Mouse (Mus musculus) ES-E14 (cell line): ENCODE measurements around the gene Krba1. TPM values are rescaled to one million over a fixed set of nuclear protein-coding genes. Genes with fewer than 3 reads are reported as not detected.

Experiments
- DNase-seq: peaks from one replicate; pipeline ENCODE4 v3.0.0-alpha.2; 2013; ENCODE audit warnings: low read depth, low spot score
- H3K27ac ChIP-seq: 2 replicates; pipeline ENCODE4 v1.5.1; 2012; ENCODE audit warnings: low read depth, mild to moderate bottlenecking, low read length, moderate library complexity, mixed read lengths; ENCODE audit not compliant: poor library complexity, insufficient read depth, severe bottlenecking
- H3K36me3 ChIP-seq: 2 replicates; pipeline ENCODE4 v1.6.1; 2012; ENCODE audit warnings: mild to moderate bottlenecking, low read length, moderate library complexity, mixed read lengths; ENCODE audit not compliant: control insufficient read depth, poor library complexity, insufficient read depth, severe bottlenecking
- H3K4me1 ChIP-seq, 2 experiments: fragments of 150-350 bp in 1 of 2; sonication (generic) in 1 of 2; 2 replicates each; pipeline ENCODE4 v1.6.1; 2012; ENCODE audit warnings: low read length in 2 of 2, mild to moderate bottlenecking in 1 of 2, mixed read lengths in 1 of 2; ENCODE audit not compliant: control insufficient read depth in 2 of 2, insufficient read depth in 2 of 2, poor library complexity in 1 of 2
- H3K4me3 ChIP-seq, 2 experiments: fragments of 150-350 bp in 1 of 2; sonication (generic) in 1 of 2; 2 replicates each; pipeline ENCODE4 v1.5.1; 2012; ENCODE audit warnings: low read length in 2 of 2, low read depth in 1 of 2, mild to moderate bottlenecking in 1 of 2, mixed read lengths in 1 of 2; ENCODE audit not compliant: insufficient read depth in 1 of 2, poor library complexity in 1 of 2, severe bottlenecking in 1 of 2
- H3K9ac ChIP-seq: 2 replicates; pipeline ENCODE4 v1.6.1; 2012; ENCODE audit warnings: low read depth, mild to moderate bottlenecking, low read length, mixed read lengths; ENCODE audit not compliant: poor library complexity, insufficient read depth, severe bottlenecking
- H3K9me3 ChIP-seq: fragments of 150-350 bp; sonication (generic); 2 replicates; pipeline ENCODE4 v1.6.1; 2012; ENCODE audit warnings: low read depth, mild to moderate bottlenecking, low read length; ENCODE audit not compliant: control insufficient read depth, insufficient read depth
- CHD2 ChIP-seq: IDR thresholded peaks from 2 replicates; pipeline ENCODE4 v1.6.1; 2014; ENCODE audit warnings: mild to moderate bottlenecking, low read depth, low read length, inconsistent platforms
- HCFC1 ChIP-seq: IDR thresholded peaks from 2 replicates; pipeline ENCODE4 v1.6.1; 2012; ENCODE audit warnings: low read length, inconsistent platforms, borderline replicate concordance; ENCODE audit not compliant: insufficient read depth
- MAFK ChIP-seq: IDR thresholded peaks from 2 replicates; pipeline ENCODE4 v1.6.1; 2014; ENCODE audit warnings: mild to moderate bottlenecking, low read depth, low read length, inconsistent platforms; ENCODE audit not compliant: insufficient read depth
- ZC3H11A ChIP-seq: IDR thresholded peaks from 2 replicates; pipeline ENCODE4 v1.6.1; 2012; ENCODE audit warnings: low read depth, mild to moderate bottlenecking, inconsistent platforms, low read length, borderline replicate concordance
- ZNF384 ChIP-seq: IDR thresholded peaks from 2 replicates; pipeline ENCODE4 v1.6.1; 2012; ENCODE audit warnings: low read depth, low read length, inconsistent platforms
- in situ Hi-C, 2 experiments: fragments of 600-800 bp; cut with MboI; formaldehyde crosslinking; loops; one replicate each; pipeline ENCODE4 v1.15.1; 2025; ENCODE audit warnings: low sequenced_read_pairs in 2 of 2, inconsistent platforms in 1 of 2; ENCODE audit not compliant: unreplicated experiment in 2 of 2
- total RNA-seq: library from RNA; depleted of rRNA; stranded (reverse); fragments of 300-350 nt; gene quantifications from 2 replicates; pipeline ENCODE4 v1.2.3, GENCODE M21; 2012

Krba1 gene
- total RNA-seq, 1 experiment, result 22.8 TPM

DNA sequence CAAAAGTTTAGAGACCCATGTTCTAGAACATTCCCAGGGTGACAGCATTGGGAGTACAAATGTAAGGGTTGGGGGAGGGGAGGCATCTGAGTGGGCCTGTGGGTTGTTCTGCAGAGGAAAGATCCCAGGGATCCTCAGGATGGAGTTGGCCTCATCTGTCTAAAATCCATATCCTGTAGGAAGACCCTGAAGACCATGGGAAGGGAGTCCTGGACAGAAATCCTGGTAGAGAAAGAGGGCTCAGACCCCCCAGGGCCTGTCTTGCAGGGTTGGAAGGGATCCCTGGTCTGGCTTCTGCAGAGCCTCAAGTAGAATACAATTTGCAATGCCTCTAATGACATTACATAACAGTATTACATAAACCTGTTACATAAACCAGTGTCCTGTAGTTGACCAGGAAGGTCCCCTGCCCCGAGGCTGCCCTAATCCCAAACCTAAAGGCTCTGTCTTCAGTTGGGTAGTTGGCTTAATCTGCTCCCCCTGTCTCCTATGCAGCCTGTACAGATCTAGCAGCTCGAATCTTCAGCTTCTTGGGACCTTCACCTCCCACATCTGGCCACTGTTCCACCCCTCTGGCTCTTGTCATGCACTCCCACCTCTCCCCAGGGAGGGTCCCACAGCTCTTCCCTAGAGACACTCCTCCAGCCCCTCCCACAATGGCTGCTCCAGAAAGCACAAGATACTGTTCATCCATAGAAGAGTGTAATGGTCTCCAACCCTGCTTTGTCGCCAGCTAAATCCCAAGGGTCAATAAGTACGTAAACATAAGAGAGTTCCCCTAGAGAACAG, 33.6 kb downstream of the Krba1 start:
- TF ChIP-seq CHD2 (no peak), ZC3H11A (no peak), MAFK (no peak), HCFC1 (no peak), ZNF384 (no peak)
- no peak for DNase-seq

DNA sequence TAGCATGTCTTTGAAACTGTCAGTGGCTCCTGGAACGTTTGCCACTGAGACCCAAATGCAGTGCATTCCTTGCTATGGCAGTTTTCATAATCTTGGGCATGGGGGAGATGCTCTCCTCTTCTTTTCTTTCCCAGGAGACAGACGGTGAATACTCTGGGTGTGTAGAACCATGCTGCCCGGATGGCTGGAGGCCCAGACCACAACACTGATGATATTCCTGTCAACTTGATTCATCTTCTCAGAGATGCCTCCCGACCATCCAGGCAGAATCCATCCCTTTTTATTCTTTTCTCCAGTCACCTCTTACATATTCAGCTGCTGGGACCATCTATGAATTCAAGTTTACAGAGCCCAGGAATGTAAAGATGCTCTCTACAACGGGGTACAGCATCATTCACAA, 35.4 kb downstream of the Krba1 start:
- no peak overlapping the region for H3K27ac ChIP-seq
- no peaks in the 10 kb centered on the region for H3K9me3 ChIP-seq
- no peaks in the 10 kb centered on the region; a peak in 1 of 4 replicates for H3K4me1 ChIP-seq
- H3K4me3 ChIP-seq, result no peak overlapping the region
- in situ Hi-C loops, result no loop called here
- no peak for TF ChIP-seq MAFK
- no peak for TF ChIP-seq HCFC1
- no peak for TF ChIP-seq ZNF384
- TF ChIP-seq CHD2, result no peak
- TF ChIP-seq ZC3H11A, result no peak
- H3K9ac ChIP-seq, result no peak overlapping the region
- no peak for DNase-seq
- no peaks in the 10 kb centered on the region for H3K36me3 ChIP-seq

More for the DNA sequence above, 33.6 kb downstream of the Krba1 start:
- in situ Hi-C loops, result no loop called here
- H3K27ac ChIP-seq, result no peak overlapping the region
- H3K9me3 ChIP-seq, result no peaks in the 10 kb centered on the region
- no peaks in the 10 kb centered on the region for H3K36me3 ChIP-seq
- H3K4me1 ChIP-seq, result no peaks in the 10 kb centered on the region
- no peak overlapping the region for H3K9ac ChIP-seq
- H3K4me3 ChIP-seq, result no peak overlapping the region

DNA sequence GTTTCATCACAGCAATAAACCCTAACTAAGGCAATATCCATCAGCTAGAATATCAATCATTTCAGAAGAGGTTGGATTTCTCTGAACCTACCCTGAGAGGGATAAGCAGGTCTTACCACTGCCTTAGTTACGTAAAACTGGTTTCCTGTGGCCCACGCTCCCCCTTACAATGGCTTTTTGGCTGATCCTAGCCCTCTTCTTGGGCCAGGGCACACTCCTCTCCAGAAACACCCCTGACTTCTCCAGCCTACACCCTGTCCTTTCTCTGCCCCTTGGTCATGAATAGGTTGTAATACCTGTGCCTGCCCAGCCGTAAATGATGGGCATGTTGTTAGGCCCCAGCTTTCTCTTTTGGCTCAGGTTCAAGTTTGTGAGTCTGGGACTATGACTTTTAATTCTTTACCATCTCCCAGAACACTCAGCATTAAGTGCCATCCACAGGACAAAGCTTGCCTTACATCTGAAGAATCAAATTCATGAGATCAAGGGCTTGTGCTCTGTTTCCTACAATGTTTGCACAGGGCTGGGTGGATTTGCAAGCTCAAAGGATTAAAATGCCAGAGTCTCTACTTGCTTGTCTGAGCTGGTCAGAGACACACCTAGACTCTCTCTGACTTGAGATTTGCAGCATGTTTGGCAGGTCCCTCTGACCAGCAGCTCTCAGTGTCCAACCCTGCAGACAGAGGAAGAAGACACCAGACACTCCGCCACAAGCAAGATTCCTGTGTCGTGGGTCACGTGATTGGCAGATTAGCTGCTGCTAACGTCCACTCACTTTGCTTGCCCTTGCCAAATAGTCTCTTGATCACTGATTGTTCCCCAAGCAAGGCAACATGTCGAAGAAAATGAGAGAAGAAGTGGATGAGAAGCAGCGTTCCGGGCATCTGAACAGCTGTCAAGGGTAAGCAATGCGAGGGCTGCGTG, 37.8 kb downstream of the Krba1 start:
- H3K4me1 ChIP-seq, result peaks cover 0 to 2% of the 10 kb centered on the region in 2 experiments; a peak in 1 of 4 replicates
- in situ Hi-C loops, result no loop called here
- H3K9me3 ChIP-seq, result no peaks in the 10 kb centered on the region
- TF ChIP-seq MAFK (no peak), CHD2 (no peak), ZC3H11A (no peak), HCFC1 (no peak), ZNF384 (no peak)
- no peak overlapping the region for H3K9ac ChIP-seq
- DNase-seq, result no peak
- H3K4me3 ChIP-seq, result no peak overlapping the region
- H3K27ac ChIP-seq, result no peak overlapping the region
- no peaks in the 10 kb centered on the region for H3K36me3 ChIP-seq

DNA sequence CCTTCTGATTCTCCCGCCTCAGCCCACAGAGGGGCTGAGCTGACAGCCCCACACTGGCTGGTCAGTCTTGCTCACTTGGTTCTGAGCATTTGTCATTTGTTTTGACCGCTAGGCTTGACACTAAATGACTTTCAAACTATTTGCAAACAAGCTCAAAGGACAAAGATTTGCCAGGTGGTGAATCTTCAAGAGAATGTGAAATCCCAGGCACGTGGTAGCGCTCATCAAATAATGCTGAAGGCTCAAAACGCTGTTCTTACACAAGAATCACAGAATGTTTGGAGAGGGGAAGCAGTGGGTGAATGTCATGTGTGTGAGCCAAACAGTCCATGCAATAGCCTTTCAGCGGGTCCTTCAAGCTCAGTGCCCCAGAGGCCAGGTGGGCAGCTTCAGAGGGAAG, 39.3 kb downstream of the Krba1 start:
- no peak for DNase-seq
- Histone ChIP-seq H3K4me1 (peaks cover 2 to 7% of the 10 kb centered on the region in 2 experiments; a peak in 1 of 4 replicates), H3K9ac (no peak overlapping the region), H3K27ac (no peak overlapping the region), H3K36me3 (no peaks in the 10 kb centered on the region), H3K9me3 (no peaks in the 10 kb centered on the region), H3K4me3 (no peak overlapping the region)
- in situ Hi-C loops, result no loop called here
- TF ChIP-seq MAFK, result no peak
- no peak for TF ChIP-seq ZNF384
- TF ChIP-seq HCFC1, result no peak
- no peak for TF ChIP-seq ZC3H11A
- TF ChIP-seq CHD2, result no peak
